Mouse (Mus musculus) lung, adult 2 months (tissue): Measurements from ENCODE around the gene Spg21. TPM values are rescaled to one million over a fixed set of nuclear protein-coding genes. Genes with fewer than 3 reads are reported as not detected.
A peak's percentile ranks its signal among the peaks of the same experiment; 100 is the strongest.

Experiments
- DNase-seq: peaks from one replicate; pipeline ENCODE4 v3.0.0; 2022
- H3K4me1 ChIP-seq: fragments of 200-500 bp; 2 replicates; pipeline ENCODE4 v1.6.1; 2011; ENCODE audit warnings: low read length; ENCODE audit not compliant: control insufficient read depth, insufficient read depth
- H3K4me3 ChIP-seq: fragments of 200-500 bp; replicated peaks from 2 replicates; pipeline ENCODE3; 2011; ENCODE audit warnings: low read depth, mild to moderate bottlenecking, control low read depth, low read length; ENCODE audit errors: extremely low read depth
- CTCF ChIP-seq: fragments of 200-500 bp; IDR thresholded peaks from 2 replicates; pipeline ENCODE4 v1.5.1; 2011; ENCODE audit warnings: mild to moderate bottlenecking, low read length, control low read depth; ENCODE audit not compliant: insufficient read depth
- POLR2A ChIP-seq: fragments of 200-500 bp; IDR thresholded peaks from 2 replicates; pipeline ENCODE4 v1.6.1; 2011; ENCODE audit warnings: low read depth, mild to moderate bottlenecking, control low read depth, low read length, borderline replicate concordance; ENCODE audit errors: extremely low read depth
- WGBS: fragments of 180-500 bp; shearing (Covaris S2); methylation state at CpG from one replicate; pipeline ENCODE4 v1.1.7; 2018; 5-methylcytosine and 5-hydroxymethylcytosine counted together
- polyA plus RNA-seq: library from polyadenylated mRNA; depleted of rRNA; stranded (reverse); fragments of >200 nt; gene quantifications from 2 replicates; pipeline ENCODE4 v1.2.3, GENCODE M21; 2012

Spg21 gene
- polyA plus RNA-seq, 1 experiment, result 27.8 TPM

- Histone ChIP-seq H3K4me1 (peaks cover 2% of the 10 kb centered on the region; the same call in 1 of the 2 replicates), H3K4me3 (no peak overlapping the region)
- peak; percentile 79 for DNase-seq
- 2% methylated on average over 3 of the region's 3 CpGs for WGBS
- TF ChIP-seq CTCF (peak; percentile 73), POLR2A (no peak)
Observed at GRCm38 (mm10) chr9:65432236-65432635, 28.5 kb upstream of the Spg21 start.

GRCm38 (mm10) chr9:65434140-65434539 lies 26.6 kb upstream of the Spg21 start:
- H3K4me1 ChIP-seq, result peaks cover 2% of the 10 kb centered on the region; the same call in 1 of the 2 replicates
- peak; percentile 43 for DNase-seq
- TF ChIP-seq POLR2A (no peak), CTCF (peak; percentile 52; the same call in 1 of the 2 replicates)
- 62% methylated on average over 5 of the region's 5 CpGs for WGBS
- no peak overlapping the region for H3K4me3 ChIP-seq

- DNase-seq, result no peak
- Histone ChIP-seq H3K4me1 (peaks cover 2% of the 10 kb centered on the region; the same call in 1 of the 2 replicates), H3K4me3 (no peak overlapping the region)
- no peak for TF ChIP-seq POLR2A
- no peak for TF ChIP-seq CTCF
- 67% methylated on average over 4 of the region's 4 CpGs for WGBS
Observed at GRCm38 (mm10) chr9:65435211-65435610, 25.5 kb upstream of the Spg21 start.

GRCm38 (mm10) chr9:65435671-65436301 lies 25.0 kb upstream of the Spg21 start, which contains the start of gene Mtfmt:
Gene Mtfmt (plus strand): TSS chr9:65435782.
- WGBS, result under 1% methylated on average over 54 of the region's 54 CpGs
- Histone ChIP-seq H3K4me1 (peaks cover 2% of the 10 kb centered on the region; the same call in 1 of the 2 replicates), H3K4me3 (peak within 1 kb of the TSS; percentile 86)
- DNase-seq, result peak; percentile 92
- no peak for TF ChIP-seq CTCF
- TF ChIP-seq POLR2A, result peak; percentile 88; the same call in 1 of the 2 replicates

- no peak for DNase-seq
- no peak overlapping the region for H3K4me3 ChIP-seq
- no peaks in the 10 kb centered on the region for H3K4me1 ChIP-seq
- WGBS, result 96% methylated on average over 4 of the region's 4 CpGs
- TF ChIP-seq POLR2A (no peak), CTCF (no peak)
Observed at GRCm38 (mm10) chr9:65444692-65445091, 16.1 kb upstream of the Spg21 start.

GRCm38 (mm10) chr9:65447951-65448350 lies 12.8 kb upstream of the Spg21 start:
- no peak overlapping the region for H3K4me3 ChIP-seq
- DNase-seq, result no peak
- 89% methylated on average over 6 of the region's 6 CpGs for WGBS
- no peaks in the 10 kb centered on the region for H3K4me1 ChIP-seq
- TF ChIP-seq POLR2A (no peak), CTCF (no peak)

GRCm38 (mm10) chr9:65458975-65459374 lies 1.8 kb upstream of the Spg21 start:
- peaks cover 6% of the 10 kb centered on the region for H3K4me1 ChIP-seq
- WGBS, result 77% methylated on average over 2 of the region's 2 CpGs
- TF ChIP-seq POLR2A, result no peak
- TF ChIP-seq CTCF, result no peak
- DNase-seq, result no peak
- no peak overlapping the region for H3K4me3 ChIP-seq

GRCm38 (mm10) chr9:65460198-65460597 lies 549 bp upstream of the Spg21 start:
- 70% methylated on average over 3 of the region's 3 CpGs for WGBS

GRCm38 (mm10) chr9:65462544-65462943 lies 1.8 kb downstream of the Spg21 start:
- H3K4me1 ChIP-seq, result peaks cover 6% of the 10 kb centered on the region
- TF ChIP-seq CTCF (no peak), POLR2A (no peak)
- 63% methylated on average over 5 of the region's 5 CpGs for WGBS
- peak; percentile 22 for DNase-seq
- H3K4me3 ChIP-seq, result no peak overlapping the region

More at GRCm38 (mm10) chr9:65460198-65460597, 549 bp upstream of the Spg21 start:
- no peak for DNase-seq
- H3K4me1 ChIP-seq, result peaks cover 6% of the 10 kb centered on the region
- TF ChIP-seq POLR2A, result no peak
- no peak for TF ChIP-seq CTCF
- H3K4me3 ChIP-seq, result no peak overlapping the region

- H3K4me3 ChIP-seq, result no peak overlapping the region
- TF ChIP-seq POLR2A, result no peak
- TF ChIP-seq CTCF, result no peak
- no peak for DNase-seq
- H3K4me1 ChIP-seq, result peaks cover 6% of the 10 kb centered on the region
- 80% methylated on average over 6 of the region's 6 CpGs for WGBS
Observed at GRCm38 (mm10) chr9:65464161-65464560, 3.4 kb downstream of the Spg21 start.
